Mouse (Mus musculus): ENCODE data around the gene Syne2. TPM values are rescaled to one million over a fixed set of nuclear protein-coding genes. Genes with fewer than 3 reads are reported as not detected.

The Syne2 gene
- total RNA-seq, 1 experiment: 15.0 TPM

DNA sequence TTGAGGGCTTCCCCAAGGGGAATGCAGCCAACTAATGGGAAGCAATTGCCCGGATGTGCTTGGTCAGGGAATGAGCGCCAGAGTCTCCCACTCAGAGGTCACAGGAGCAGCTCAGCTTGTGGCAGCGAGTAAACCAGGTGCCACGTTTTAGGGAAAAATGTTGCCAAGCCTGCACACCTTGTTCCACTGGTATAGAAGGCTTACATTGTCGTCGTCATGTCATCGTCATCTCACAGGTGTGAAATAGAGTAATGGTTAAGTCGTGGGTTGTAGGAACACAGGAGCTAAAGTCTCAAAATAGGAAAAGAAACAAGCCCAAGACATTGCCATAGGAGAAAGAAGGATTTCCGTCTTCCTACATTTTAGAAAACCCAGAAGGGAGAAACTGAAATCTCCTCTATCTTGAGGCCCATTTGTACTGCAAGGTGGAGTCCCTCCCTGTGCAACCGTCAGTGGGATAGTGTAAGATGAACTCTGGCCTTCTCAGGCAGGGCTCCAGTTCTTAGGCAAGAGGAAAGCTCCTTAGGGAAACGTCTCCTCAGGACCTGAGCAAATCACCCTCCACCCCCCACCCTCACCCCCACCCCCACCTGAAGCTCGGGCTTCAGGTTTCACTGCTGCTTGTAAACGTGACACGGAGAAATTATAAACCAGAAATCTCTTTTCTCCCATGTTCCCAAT is 263.1 kb downstream of the Syne2 start:
- peaks cover 0 to 12% of the 10 kb centered on the region in 2 experiments; a peak in 2 of 4 replicates for H3K4me1 ChIP-seq (ENCODE audit: control insufficient read depth in 2 of 2, insufficient read depth in 2 of 2, low read length in 2 of 2, poor library complexity in 1 of 2)
- in situ Hi-C loops (cut with MboI; ENCODE audit: low sequenced_read_pairs in 2 of 2, unreplicated experiment in 2 of 2): no loop called here
- TF ChIP-seq CHD2 (IDR thresholded peaks at IDR 0.05; ENCODE audit: low read depth, low read length) (no peak), ZC3H11A (IDR thresholded peaks at IDR 0.05; ENCODE audit: borderline replicate concordance, low read depth, low read length) (no peak), ZNF384 (IDR thresholded peaks at IDR 0.05; ENCODE audit: low read depth, low read length) (no peak), MAFK (IDR thresholded peaks at IDR 0.05; ENCODE audit: insufficient read depth, low read depth, low read length) (no peak), HCFC1 (IDR thresholded peaks at IDR 0.05; ENCODE audit: borderline replicate concordance, insufficient read depth, low read length) (no peak)
- no peaks in the 10 kb centered on the region for H3K9me3 ChIP-seq (ENCODE audit: control insufficient read depth, insufficient read depth, low read depth, low read length)
- no peak for DNase-seq (ENCODE audit: low read depth, low spot score)
- no peak overlapping the region for H3K9ac ChIP-seq (ENCODE audit: insufficient read depth, low read depth, low read length, poor library complexity, severe bottlenecking)
- H3K36me3 ChIP-seq (ENCODE audit: control insufficient read depth, insufficient read depth, low read length, poor library complexity, severe bottlenecking): no peaks in the 10 kb centered on the region
- 0 out of 4 replicates have a peak overlapping the region, but pooled peaks have one; percentile 21 to 58 for H3K4me3 ChIP-seq (ENCODE audit: insufficient read depth in 1 of 2, low read depth in 1 of 2, low read length in 2 of 2, poor library complexity in 1 of 2, severe bottlenecking in 1 of 2)
- H3K27ac ChIP-seq (ENCODE audit: insufficient read depth, low read depth, low read length, poor library complexity, severe bottlenecking): no peak overlapping the region

DNA sequence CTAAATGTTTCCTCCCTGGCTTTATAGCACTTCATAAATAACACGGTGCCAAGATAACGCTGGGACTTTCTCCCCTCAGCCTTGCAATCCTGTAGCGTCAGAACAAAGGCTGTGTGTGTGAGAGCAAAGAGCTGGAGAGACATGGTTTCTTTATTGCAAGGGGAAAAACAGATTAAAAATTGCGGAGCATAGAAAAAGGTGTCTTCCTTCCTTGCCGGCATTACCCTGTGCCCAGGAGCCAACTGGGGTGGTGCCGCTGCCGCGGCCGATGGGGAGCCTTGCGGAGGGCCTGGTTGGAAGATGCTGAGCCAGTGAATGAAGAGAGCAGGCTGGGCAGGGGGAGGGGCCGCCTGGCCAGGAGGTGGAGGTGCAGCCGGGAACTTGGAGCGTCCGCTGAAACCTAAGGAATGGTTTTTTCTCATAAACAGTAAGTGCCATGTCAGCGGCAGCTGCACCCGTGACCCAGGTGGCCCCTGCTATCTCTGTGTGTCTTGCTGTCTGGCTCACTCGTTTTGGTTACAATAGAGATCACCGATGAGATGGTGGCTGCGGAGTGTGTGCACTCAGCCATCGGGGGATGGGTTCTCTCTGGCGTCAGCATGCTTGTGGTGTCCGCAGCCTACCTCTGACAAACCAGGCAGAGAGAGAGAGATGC is 263.8 kb downstream of the Syne2 start:
- Histone ChIP-seq H3K9ac (ENCODE audit: insufficient read depth, low read depth, low read length, poor library complexity, severe bottlenecking) (no peak overlapping the region), H3K4me3 (ENCODE audit: insufficient read depth in 1 of 2, low read depth in 1 of 2, low read length in 2 of 2, poor library complexity in 1 of 2, severe bottlenecking in 1 of 2) (peak overlapping the region; percentile 21 to 58; a peak in 2 of 4 replicates), H3K27ac (ENCODE audit: insufficient read depth, low read depth, low read length, poor library complexity, severe bottlenecking) (no peak overlapping the region), H3K4me1 (ENCODE audit: control insufficient read depth in 2 of 2, insufficient read depth in 2 of 2, low read length in 2 of 2, poor library complexity in 1 of 2) (peaks cover 0 to 19% of the 10 kb centered on the region in 2 experiments; a peak in 2 of 4 replicates), H3K36me3 (ENCODE audit: control insufficient read depth, insufficient read depth, low read length, poor library complexity, severe bottlenecking) (no peaks in the 10 kb centered on the region), H3K9me3 (ENCODE audit: control insufficient read depth, insufficient read depth, low read depth, low read length) (no peaks in the 10 kb centered on the region)
- TF ChIP-seq MAFK (IDR thresholded peaks at IDR 0.05; ENCODE audit: insufficient read depth, low read depth, low read length): no peak
- TF ChIP-seq HCFC1 (IDR thresholded peaks at IDR 0.05; ENCODE audit: borderline replicate concordance, insufficient read depth, low read length): no peak
- TF ChIP-seq CHD2 (IDR thresholded peaks at IDR 0.05; ENCODE audit: low read depth, low read length): no peak
- no peak for TF ChIP-seq ZNF384 (IDR thresholded peaks at IDR 0.05; ENCODE audit: low read depth, low read length)
- no peak for TF ChIP-seq ZC3H11A (IDR thresholded peaks at IDR 0.05; ENCODE audit: borderline replicate concordance, low read depth, low read length)
- in situ Hi-C loops (cut with MboI; ENCODE audit: low sequenced_read_pairs in 2 of 2, unreplicated experiment in 2 of 2): no loop called here
- no peak for DNase-seq (ENCODE audit: low read depth, low spot score)

GRCm38 (mm10) chr12:76085066-76085465 is 267.1 kb downstream of the Syne2 start:
- TF ChIP-seq MAFK (IDR thresholded peaks at IDR 0.05; ENCODE audit: insufficient read depth, low read depth, low read length) (no peak), HCFC1 (IDR thresholded peaks at IDR 0.05; ENCODE audit: borderline replicate concordance, insufficient read depth, low read length) (no peak), CHD2 (IDR thresholded peaks at IDR 0.05; ENCODE audit: low read depth, low read length) (no peak), ZC3H11A (IDR thresholded peaks at IDR 0.05; ENCODE audit: borderline replicate concordance, low read depth, low read length) (no peak), ZNF384 (IDR thresholded peaks at IDR 0.05; ENCODE audit: low read depth, low read length) (no peak)
- Histone ChIP-seq H3K27ac (ENCODE audit: insufficient read depth, low read depth, low read length, poor library complexity, severe bottlenecking) (no peak overlapping the region), H3K9ac (ENCODE audit: insufficient read depth, low read depth, low read length, poor library complexity, severe bottlenecking) (no peak overlapping the region), H3K36me3 (ENCODE audit: control insufficient read depth, insufficient read depth, low read length, poor library complexity, severe bottlenecking) (no peaks in the 10 kb centered on the region), H3K4me1 (ENCODE audit: control insufficient read depth in 2 of 2, insufficient read depth in 2 of 2, low read length in 2 of 2, poor library complexity in 1 of 2) (peaks cover 0 to 23% of the 10 kb centered on the region in 2 experiments; a peak in 2 of 4 replicates), H3K4me3 (ENCODE audit: insufficient read depth in 1 of 2, low read depth in 1 of 2, low read length in 2 of 2, poor library complexity in 1 of 2, severe bottlenecking in 1 of 2) (no peak overlapping the region), H3K9me3 (ENCODE audit: control insufficient read depth, insufficient read depth, low read depth, low read length) (no peaks in the 10 kb centered on the region)
- no peak for DNase-seq (ENCODE audit: low read depth, low spot score)
- in situ Hi-C loops (cut with MboI; ENCODE audit: low sequenced_read_pairs in 2 of 2, unreplicated experiment in 2 of 2): no loop called here

- TF ChIP-seq ZC3H11A (IDR thresholded peaks at IDR 0.05; ENCODE audit: borderline replicate concordance, low read depth, low read length): no peak
- no peak for TF ChIP-seq ZNF384 (IDR thresholded peaks at IDR 0.05; ENCODE audit: low read depth, low read length)
- TF ChIP-seq HCFC1 (IDR thresholded peaks at IDR 0.05; ENCODE audit: borderline replicate concordance, insufficient read depth, low read length): no peak
- TF ChIP-seq MAFK (IDR thresholded peaks at IDR 0.05; ENCODE audit: insufficient read depth, low read depth, low read length): no peak
- DNase-seq (ENCODE audit: low read depth, low spot score): peak; percentile 54
- peaks cover 0 to 14% of the 10 kb centered on the region in 2 experiments; a peak in 2 of 4 replicates for H3K4me1 ChIP-seq (ENCODE audit: control insufficient read depth in 2 of 2, insufficient read depth in 2 of 2, low read length in 2 of 2, poor library complexity in 1 of 2)
- in situ Hi-C loops (cut with MboI; ENCODE audit: low sequenced_read_pairs in 2 of 2, unreplicated experiment in 2 of 2): no loop called here
- no peak overlapping the region for H3K4me3 ChIP-seq (ENCODE audit: insufficient read depth in 1 of 2, low read depth in 1 of 2, low read length in 2 of 2, poor library complexity in 1 of 2, severe bottlenecking in 1 of 2)
- no peaks in the 10 kb centered on the region for H3K9me3 ChIP-seq (ENCODE audit: control insufficient read depth, insufficient read depth, low read depth, low read length)
- H3K9ac ChIP-seq (ENCODE audit: insufficient read depth, low read depth, low read length, poor library complexity, severe bottlenecking): no peak overlapping the region
- no peaks in the 10 kb centered on the region for H3K36me3 ChIP-seq (ENCODE audit: control insufficient read depth, insufficient read depth, low read length, poor library complexity, severe bottlenecking)
- no peak overlapping the region for H3K27ac ChIP-seq (ENCODE audit: insufficient read depth, low read depth, low read length, poor library complexity, severe bottlenecking)
Measured at GRCm38 (mm10) chr12:76085956-76086905, 268.3 kb downstream of the Syne2 start.

Measured in ES-E14 (cell line).